Mouse (Mus musculus) kidney, embryonic 14.5 days (tissue): Measurements from ENCODE around the gene Nek7. TPM values are rescaled to one million over a fixed set of nuclear protein-coding genes. Genes with fewer than 3 reads are reported as not detected.

Experiments used
- ATAC-seq: fragments of 200-750 bp; cut with Nextera tagmentation; 2 replicates; pipeline ENCODE4 v1.8.0; 2017; ENCODE audit warnings: moderate number of reproducible peaks, mild to moderate bottlenecking, moderate TSS enrichment, moderate library complexity; ENCODE audit not compliant: low FRiP score, low TSS enrichment
- H3K27ac ChIP-seq: fragments of 300-500 bp; sonication (generic); 2 replicates; pipeline ENCODE4 v1.5.1; 2014; ENCODE audit warnings: low read depth, mild to moderate bottlenecking, low read length, moderate library complexity, mixed read lengths
- H3K27me3 ChIP-seq: fragments of 300-500 bp; sonication (generic); 2 replicates; pipeline ENCODE4 v1.6.1; 2014; ENCODE audit warnings: mild to moderate bottlenecking, low read length; ENCODE audit not compliant: control insufficient read depth, insufficient read depth
- H3K36me3 ChIP-seq: fragments of 300-500 bp; sonication (generic); 2 replicates; pipeline ENCODE4 v1.6.1; 2014; ENCODE audit warnings: low read length, mixed read lengths; ENCODE audit not compliant: control insufficient read depth, insufficient read depth
- H3K4me1 ChIP-seq: fragments of 300-500 bp; sonication (generic); 2 replicates; pipeline ENCODE4 v1.6.1; 2014; ENCODE audit warnings: low read length, mixed read lengths; ENCODE audit not compliant: control insufficient read depth, insufficient read depth
- H3K4me2 ChIP-seq: fragments of 300-500 bp; sonication (generic); replicated peaks from 2 replicates; pipeline ENCODE4 v1.6.1; 2014; ENCODE audit warnings: low read depth, mild to moderate bottlenecking, low read length
- H3K4me3 ChIP-seq: fragments of 300-500 bp; sonication (generic); 2 replicates; pipeline ENCODE4 v1.5.1; 2014; ENCODE audit warnings: mild to moderate bottlenecking, low read length
- H3K9ac ChIP-seq: fragments of 300-500 bp; sonication (generic); 2 replicates; pipeline ENCODE4 v1.6.1; 2014; ENCODE audit warnings: low read depth, mild to moderate bottlenecking, low read length, moderate library complexity
- H3K9me3 ChIP-seq: fragments of 300-500 bp; sonication (generic); 2 replicates; pipeline ENCODE4 v1.6.1; 2016; ENCODE audit warnings: low read length; ENCODE audit not compliant: control insufficient read depth
- WGBS: fragments of 180-500 bp; shearing (Covaris S2); extraction: QIAGEN DNeasy Blood & Tissue Kit; methylation state at CpG from one replicate; pipeline ENCODE4 v1.1.7; 2014; 5-methylcytosine and 5-hydroxymethylcytosine counted together
- polyA plus RNA-seq: library from polyadenylated mRNA; unstranded; fragments of >200 nt; fragmentation: Nextera tagmentation; extraction: Ambion mirVana; gene quantifications from 2 replicates; pipeline ENCODE4 v1.2.1, GENCODE M21; 2014

The Nek7 gene
- polyA plus RNA-seq: 25.6 and 46.4 TPM in 2 replicates

- Histone ChIP-seq H3K4me2 (peak within 1 kb of the TSS; percentile 61), H3K27ac (peak within 1 kb of the TSS; percentile 97), H3K27me3 (no peaks in the 10 kb centered on the region), H3K9ac (peak within 1 kb of the TSS; percentile 89), H3K4me3 (peak within 1 kb of the TSS; percentile 77), H3K9me3 (no peaks in the 10 kb centered on the region), H3K36me3 (no peaks in the 10 kb centered on the region), H3K4me1 (0 out of 2 replicates have a peak, but pooled peaks cover 8% of the 10 kb centered on the region)
- peak; percentile 36 for ATAC-seq
- WGBS: 2% methylated on average over 11 of the region's 11 CpGs
Observed at GRCm38 (mm10) chr1:138619996-138620461, at the start of gene Nek7. Gene Nek7, minus strand, starts transcription at chr1:138620141.

GRCm38 (mm10) chr1:138662342-138662741, 42.4 kb upstream of the Nek7 start:
- no peak overlapping the region for H3K4me3 ChIP-seq
- no peak overlapping the region for H3K27ac ChIP-seq
- H3K4me1 ChIP-seq: no peaks in the 10 kb centered on the region
- H3K36me3 ChIP-seq: no peaks in the 10 kb centered on the region
- H3K27me3 ChIP-seq: no peaks in the 10 kb centered on the region
- no peak overlapping the region for H3K4me2 ChIP-seq
- ATAC-seq: no peak
- WGBS: 84% methylated on average over 2 of the region's 2 CpGs
- no peaks in the 10 kb centered on the region for H3K9me3 ChIP-seq
- H3K9ac ChIP-seq: no peak overlapping the region

- Histone ChIP-seq H3K27ac (no peak overlapping the region), H3K27me3 (no peaks in the 10 kb centered on the region), H3K9me3 (no peaks in the 10 kb centered on the region), H3K4me2 (no peak overlapping the region), H3K36me3 (no peaks in the 10 kb centered on the region), H3K4me1 (no peaks in the 10 kb centered on the region), H3K9ac (no peak overlapping the region), H3K4me3 (no peak overlapping the region)
- no peak for ATAC-seq
Observed at GRCm38 (mm10) chr1:138654212-138654611, 34.3 kb upstream of the Nek7 start.

DNA sequence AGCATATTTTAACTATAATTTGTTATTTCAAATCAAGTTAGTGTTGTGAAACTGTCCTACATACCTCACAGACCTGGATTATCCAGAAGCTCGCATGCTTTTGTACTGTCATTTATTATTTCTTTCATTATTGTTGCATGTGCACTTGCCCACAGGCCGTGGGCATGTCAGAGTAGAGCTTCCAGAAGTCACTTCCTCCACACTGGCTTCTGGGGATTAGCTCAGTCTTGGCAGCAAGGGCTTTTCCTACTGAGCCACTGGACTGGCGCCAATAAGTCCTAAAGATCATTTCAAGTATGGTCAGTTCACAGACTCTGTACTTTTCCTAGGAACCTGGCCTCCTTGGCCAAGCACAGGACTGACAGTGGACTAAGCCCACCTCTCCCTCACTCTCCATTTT, 25.1 kb upstream of the Nek7 start:
- no peak overlapping the region for H3K4me3 ChIP-seq
- H3K4me1 ChIP-seq: no peaks in the 10 kb centered on the region
- H3K27ac ChIP-seq: no peak overlapping the region
- H3K36me3 ChIP-seq: no peaks in the 10 kb centered on the region
- 71% methylated on average over 3 of the region's 3 CpGs for WGBS
- H3K9ac ChIP-seq: no peak overlapping the region
- H3K9me3 ChIP-seq: no peaks in the 10 kb centered on the region
- ATAC-seq: no peak
- H3K4me2 ChIP-seq: no peak overlapping the region
- H3K27me3 ChIP-seq: no peaks in the 10 kb centered on the region

DNA sequence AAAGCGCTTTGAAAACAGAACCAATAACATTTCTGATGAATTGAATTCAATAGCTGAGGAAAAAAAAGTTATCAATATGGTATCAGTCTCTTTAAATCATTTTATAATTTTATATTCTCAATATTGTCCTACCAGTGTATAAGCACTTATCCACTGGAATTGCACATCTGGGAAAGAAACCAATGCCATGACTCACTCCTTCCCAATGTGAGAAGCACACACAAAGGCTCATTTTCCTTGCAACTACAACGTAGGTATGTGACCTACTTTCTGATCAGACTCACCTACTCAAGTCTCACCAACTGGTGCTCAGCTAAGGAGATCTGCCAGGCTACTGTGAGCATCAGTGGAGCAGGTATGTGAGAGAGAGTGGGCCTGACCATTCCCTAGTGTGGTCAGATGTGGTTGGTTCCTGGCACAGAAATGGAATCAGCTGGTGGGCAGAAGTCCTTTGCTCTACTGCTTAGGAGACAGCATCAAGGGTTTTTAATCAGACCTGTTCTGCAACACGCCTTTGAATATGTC, 23.4 kb upstream of the Nek7 start:
- Histone ChIP-seq H3K9me3 (no peaks in the 10 kb centered on the region), H3K9ac (no peak overlapping the region), H3K27me3 (no peaks in the 10 kb centered on the region), H3K27ac (no peak overlapping the region), H3K4me3 (no peak overlapping the region), H3K4me1 (no peaks in the 10 kb centered on the region), H3K4me2 (no peak overlapping the region), H3K36me3 (no peaks in the 10 kb centered on the region)
- 92% methylated on average over 3 of the region's 3 CpGs for WGBS
- ATAC-seq: no peak

DNA sequence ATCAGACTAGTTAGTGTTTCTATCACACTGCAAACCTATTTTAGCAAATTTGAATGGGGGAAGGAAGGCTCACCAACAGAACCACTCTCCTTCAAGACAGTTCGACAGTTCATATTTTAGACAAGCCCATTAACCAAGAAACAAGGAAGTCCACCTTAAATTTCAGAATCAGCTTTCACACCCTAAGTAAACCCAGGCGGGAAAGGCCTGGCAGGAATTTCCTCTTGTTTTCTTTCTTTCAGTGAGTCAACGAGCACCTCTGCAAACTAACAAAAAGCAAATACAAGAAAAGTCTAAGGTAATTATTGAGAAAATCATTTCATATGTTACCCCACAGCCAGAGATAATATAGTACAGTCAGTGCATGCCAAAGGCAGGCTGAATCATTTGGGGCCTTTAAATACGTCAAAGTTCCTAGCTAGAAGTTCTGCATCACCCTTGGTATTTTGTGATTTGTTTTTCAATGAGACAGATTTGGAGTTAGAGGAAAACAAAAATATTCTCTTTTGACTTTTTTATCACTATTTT, 21.1 kb upstream of the Nek7 start:
- WGBS: 48% methylated on average over 4 of the region's 4 CpGs
- Histone ChIP-seq H3K27me3 (no peaks in the 10 kb centered on the region), H3K9ac (no peak overlapping the region), H3K4me2 (no peak overlapping the region), H3K36me3 (no peaks in the 10 kb centered on the region), H3K27ac (no peak overlapping the region), H3K4me3 (no peak overlapping the region), H3K4me1 (no peaks in the 10 kb centered on the region), H3K9me3 (no peaks in the 10 kb centered on the region)
- no peak for ATAC-seq

- no peak overlapping the region for H3K9ac ChIP-seq
- H3K4me3 ChIP-seq: no peak overlapping the region
- no peaks in the 10 kb centered on the region for H3K27me3 ChIP-seq
- no peaks in the 10 kb centered on the region for H3K9me3 ChIP-seq
- H3K4me1 ChIP-seq: no peaks in the 10 kb centered on the region
- no peak for ATAC-seq
- no peaks in the 10 kb centered on the region for H3K36me3 ChIP-seq
- H3K4me2 ChIP-seq: no peak overlapping the region
- H3K27ac ChIP-seq: no peak overlapping the region
Observed at GRCm38 (mm10) chr1:138637850-138638249, 17.9 kb upstream of the Nek7 start.

DNA sequence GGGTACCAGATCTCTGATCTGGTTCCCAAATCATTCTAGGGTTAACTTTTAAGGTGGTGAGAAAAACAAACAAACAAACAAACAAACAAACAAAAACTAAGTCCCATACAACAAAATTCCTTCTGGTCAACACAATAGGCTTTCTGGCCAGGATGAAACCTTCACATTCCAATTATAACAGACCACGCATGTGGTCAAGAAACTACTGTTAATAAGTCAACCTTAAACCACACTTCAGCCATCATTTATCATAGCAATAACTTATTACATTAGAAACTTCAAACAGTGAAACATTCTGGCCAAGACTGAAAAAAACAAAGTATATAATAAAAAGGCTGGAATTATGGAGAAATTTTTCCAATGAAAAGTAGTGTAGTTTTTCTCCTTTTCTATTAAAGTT, 14.6 kb upstream of the Nek7 start:
- H3K36me3 ChIP-seq: no peaks in the 10 kb centered on the region
- H3K9me3 ChIP-seq: no peaks in the 10 kb centered on the region
- no peak overlapping the region for H3K4me2 ChIP-seq
- no peak overlapping the region for H3K9ac ChIP-seq
- ATAC-seq: no peak
- no peak overlapping the region for H3K4me3 ChIP-seq
- no peaks in the 10 kb centered on the region for H3K27me3 ChIP-seq
- WGBS: 86% methylated on average over 1 of the region's 1 CpGs
- no peak overlapping the region for H3K27ac ChIP-seq
- no peaks in the 10 kb centered on the region for H3K4me1 ChIP-seq

- Histone ChIP-seq H3K4me3 (no peak overlapping the region), H3K27me3 (no peaks in the 10 kb centered on the region), H3K4me2 (no peak overlapping the region), H3K36me3 (no peaks in the 10 kb centered on the region), H3K9me3 (no peaks in the 10 kb centered on the region), H3K27ac (no peak overlapping the region), H3K4me1 (no peaks in the 10 kb centered on the region), H3K9ac (no peak overlapping the region)
- no peak for ATAC-seq
- WGBS: 89% methylated on average over 4 of the region's 4 CpGs
Observed at GRCm38 (mm10) chr1:138628919-138629318, 9.0 kb upstream of the Nek7 start.
